Comparison of ENCODE assay signal across 1 mouse cellular context in the genomic region with DNA sequence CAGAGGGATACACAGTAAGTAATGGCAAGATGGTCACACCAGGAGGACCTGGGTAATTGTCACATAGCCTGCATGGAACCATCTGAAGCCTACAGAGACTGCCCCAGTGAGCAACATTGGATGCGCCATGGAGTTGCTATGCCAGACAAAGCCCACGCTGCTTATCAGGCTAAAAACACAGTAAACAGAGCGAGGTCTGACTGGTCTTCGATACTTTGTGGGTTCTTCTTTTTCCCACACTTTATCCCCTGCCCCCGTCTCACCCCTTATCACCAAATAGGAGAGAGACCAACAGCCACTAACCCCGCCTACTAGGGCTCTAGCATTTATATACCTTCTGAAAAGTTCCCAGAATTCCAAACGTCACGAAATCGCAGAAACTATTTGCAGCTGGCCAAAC.
TF ChIP-seq lines count a peak whose summit lies in the region.

No protein-coding gene starts in this region.

TF ChIP-seq in MEL, 35 proteins besides CTCF, POLR2A, EP300 and RAD21 (continued from another document):
- TF ChIP-seq GATA1 (IDR thresholded peaks at IDR 0.05; ENCODE audit: low read depth, low read length) (peak; percentile 71), MAX (IDR thresholded peaks at IDR 0.05; ENCODE audit: low read length) (peak; percentile 52), SMC3 (IDR thresholded peaks at IDR 0.05; ENCODE audit: low read depth, low read length) (no peak), E2F4 (IDR thresholded peaks at IDR 0.05; ENCODE audit: borderline replicate concordance, low read depth, low read length) (no peak), RCOR1 (IDR thresholded peaks at IDR 0.05; ENCODE audit: low read depth, low read length) (0 out of 2 replicates have a peak, but pooled peaks have one; percentile 24), SIN3A (IDR thresholded peaks at IDR 0.05; ENCODE audit: low read length) (peak; percentile 33; the same call in 1 of the 2 replicates), ZMIZ1 (IDR thresholded peaks at IDR 0.05; ENCODE audit: low read depth, low read length) (no peak), MXI1 (IDR thresholded peaks at IDR 0.05; ENCODE audit: low read depth, low read length) (peak; percentile 35; the same call in 1 of the 2 replicates), TCF12 (IDR thresholded peaks at IDR 0.05; ENCODE audit: low read depth, low read length) (peak; percentile 78), ETS1 (IDR thresholded peaks at IDR 0.05; ENCODE audit: low read depth, low read length) (peak; percentile 67)
